Mouse (Mus musculus): ENCODE results near the gene Pigc.

DNA sequence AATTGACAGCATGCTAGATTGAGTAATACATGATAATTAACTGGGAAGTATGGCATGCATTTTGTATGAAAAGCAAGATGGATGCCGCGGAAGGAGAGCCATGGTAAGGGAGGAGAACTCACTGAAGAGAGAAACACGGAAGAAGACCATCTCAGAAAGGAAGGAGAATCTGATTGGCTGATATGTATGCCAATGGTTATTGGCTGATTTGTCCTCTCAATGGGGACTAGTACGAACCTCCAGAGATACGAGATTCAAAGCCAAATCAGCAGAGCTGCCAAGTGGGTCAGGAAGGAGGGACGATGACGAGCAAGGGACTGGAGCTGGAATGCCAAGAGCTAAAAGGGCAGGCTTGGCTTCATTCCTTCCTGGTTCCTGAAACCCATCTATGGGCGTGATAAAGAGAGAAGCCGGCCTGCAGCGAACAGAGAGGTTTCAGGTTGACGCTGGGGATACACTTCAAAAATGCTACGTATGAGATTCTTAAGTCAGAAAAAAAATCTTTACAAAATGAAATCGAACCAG lies 43.6 kb upstream of the Pigc start:
- TF ChIP-seq POLR2A (IDR thresholded peaks at IDR 0.05; ENCODE audit: borderline replicate concordance, insufficient read depth, low read length) (no peak), CTCF (IDR thresholded peaks at IDR 0.05; ENCODE audit: borderline replicate concordance, insufficient read depth, low read depth, low read length) (no peak)
